Mouse (Mus musculus) kidney, postnatal 4 days (tissue): ENCODE results near the gene Btbd8.

Experiments used
- DNase-seq, 2 experiments: peaks; one replicate each; pipeline ENCODE4 v3.0.0; 2021; ENCODE audit warnings: mixed read lengths in 2 of 2

Btbd8 gene

DNA sequence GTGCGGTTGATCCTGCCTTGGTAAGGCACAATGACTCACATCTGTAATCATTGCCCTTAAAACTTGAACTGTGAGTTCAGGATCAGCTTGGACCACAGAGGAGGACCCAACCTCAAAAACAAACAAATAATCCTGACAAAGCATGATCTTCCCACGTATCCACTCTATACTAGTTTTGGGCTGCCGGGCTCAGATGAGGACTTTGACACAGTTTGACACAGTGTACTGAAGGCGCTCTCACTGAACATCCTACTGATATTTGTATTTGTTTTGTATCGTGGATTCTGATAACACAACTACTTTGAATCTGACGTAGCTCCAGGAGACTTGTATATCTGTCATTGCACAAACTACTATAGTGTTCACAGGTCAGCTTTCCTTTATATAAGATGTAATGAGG lies 83.6 kb downstream of the Btbd8 start:
- no peak for DNase-seq

DNA sequence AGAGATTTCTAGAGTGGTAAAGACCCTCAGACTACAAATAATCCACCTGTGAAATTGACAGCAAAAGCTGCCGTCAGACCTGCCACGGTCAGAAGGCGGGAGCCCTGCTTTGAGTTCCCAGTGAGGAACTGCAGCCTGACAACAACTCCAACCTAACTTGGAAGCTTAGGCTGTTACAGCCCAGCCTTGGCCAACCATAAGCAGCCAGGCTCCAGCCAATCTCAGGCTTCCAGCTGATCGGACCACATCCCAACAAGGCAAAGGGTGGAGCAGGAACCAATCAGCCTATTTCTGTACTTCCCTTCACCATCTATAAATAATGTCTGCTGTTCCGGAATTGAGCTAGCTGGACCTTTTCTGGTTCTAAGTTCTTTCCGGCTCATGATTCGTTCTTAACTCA lies 84.1 kb downstream of the Btbd8 start:
- peak; percentile 26 to 53 for DNase-seq

DNA sequence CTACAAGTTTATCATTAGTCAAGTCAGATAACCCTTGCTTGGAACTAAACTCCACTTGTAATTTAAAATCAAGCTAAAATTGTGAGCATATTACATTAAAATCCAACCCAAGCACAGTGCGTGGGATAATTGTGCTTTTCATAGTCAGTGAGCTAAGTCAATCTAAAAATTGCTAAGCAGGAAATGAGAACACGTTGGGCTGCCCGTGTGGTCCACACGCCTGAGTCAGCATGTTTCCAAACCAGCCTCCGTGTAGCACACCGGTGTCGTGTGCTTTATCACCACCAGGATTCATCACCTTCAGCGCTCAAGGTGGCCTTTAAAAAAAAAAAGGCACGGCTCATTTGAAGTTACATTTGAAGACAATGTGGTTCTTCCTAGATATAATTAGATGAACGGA lies 86.5 kb downstream of the Btbd8 start:
- DNase-seq, result no peak

DNA sequence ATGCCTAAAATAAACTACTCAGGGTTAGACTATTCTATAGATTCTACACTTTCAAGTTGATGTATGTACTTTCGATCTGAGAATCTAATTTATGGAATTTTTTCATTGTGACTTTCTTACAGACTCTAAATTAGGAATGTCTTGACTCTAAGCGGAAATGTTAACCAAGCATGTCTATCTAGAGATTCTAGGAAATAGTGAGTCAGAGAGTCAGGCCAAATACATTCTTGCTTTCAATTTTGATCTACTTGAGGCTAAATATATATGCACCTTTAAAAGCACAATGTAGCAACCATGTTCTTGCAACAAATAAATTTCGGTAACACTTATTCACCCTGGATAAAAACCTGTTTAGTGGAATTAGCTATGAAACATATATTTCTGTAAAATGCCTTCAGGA lies 91.1 kb downstream of the Btbd8 start:
- no peak for DNase-seq

GRCm38 (mm10) chr5:107533590-107533989 lies 95.8 kb downstream of the Btbd8 start:
- no peak for DNase-seq

DNA sequence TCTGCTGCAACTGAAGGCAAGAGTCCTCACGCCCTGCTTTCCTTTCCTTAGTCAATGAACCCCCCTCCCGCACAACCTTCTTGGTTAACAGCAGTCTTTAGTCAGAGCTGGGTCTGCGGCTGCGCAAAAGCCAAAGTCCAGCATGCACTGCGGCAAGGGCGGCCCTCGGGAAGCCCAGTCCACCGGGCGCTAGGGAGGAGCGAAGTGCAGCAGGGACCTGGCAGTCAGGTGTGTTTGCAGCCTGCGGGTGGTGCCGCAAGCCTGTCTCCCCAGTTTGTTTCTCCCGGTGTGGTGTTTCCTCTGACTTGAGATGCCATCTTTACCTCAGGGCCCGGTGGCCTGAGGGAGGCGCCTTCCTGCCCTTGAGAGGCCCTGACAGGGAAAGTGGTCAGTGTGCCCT lies 96.8 kb downstream of the Btbd8 start, which contains the start of gene 1700028K03Rik:
TSS of gene 1700028K03Rik (plus strand) at position 129 of the 400 bp plus-strand sequence.
- no peak for DNase-seq

GRCm38 (mm10) chr5:107541696-107542095 lies 103.9 kb downstream of the Btbd8 start:
- peak; percentile 10 to 31 for DNase-seq

DNA sequence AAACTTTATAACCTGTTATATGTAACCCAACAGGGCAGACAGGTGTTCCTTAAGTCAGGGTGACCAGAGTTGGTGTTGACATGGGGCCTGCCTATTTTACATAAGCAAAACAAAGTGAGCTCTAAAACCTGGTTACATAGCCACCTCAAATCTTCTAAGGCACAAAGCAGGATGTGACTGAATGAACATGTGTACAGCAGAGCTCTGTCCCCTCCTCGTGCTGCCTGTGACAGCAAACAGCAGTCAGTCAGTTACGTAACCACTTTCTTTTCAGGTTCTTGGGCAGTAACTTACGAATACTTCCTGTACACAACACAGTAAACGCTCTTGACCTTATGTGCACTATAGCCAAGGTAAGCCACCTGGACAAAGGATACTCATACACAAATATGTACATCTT lies 108.1 kb downstream of the Btbd8 start:
- no peak for DNase-seq

DNA sequence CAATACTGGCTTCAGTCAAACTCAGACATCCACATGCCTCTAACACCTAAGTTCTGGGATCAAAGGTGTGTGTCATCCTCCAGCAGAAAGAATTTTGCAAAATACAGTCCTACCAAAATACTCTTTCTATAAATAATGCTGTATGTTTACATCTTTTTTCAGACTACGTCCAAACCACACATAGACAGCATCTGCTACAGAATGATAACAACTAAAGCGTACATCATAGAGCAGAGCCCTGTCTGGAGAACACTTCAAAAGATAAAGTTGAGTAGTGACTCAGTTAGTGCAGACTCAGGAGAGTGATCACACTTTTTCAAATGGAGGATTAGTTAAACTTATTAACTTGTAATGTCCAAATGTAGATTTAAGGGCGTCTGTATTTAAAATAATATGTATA lies 110.2 kb downstream of the Btbd8 start:
- DNase-seq, result no peak

DNA sequence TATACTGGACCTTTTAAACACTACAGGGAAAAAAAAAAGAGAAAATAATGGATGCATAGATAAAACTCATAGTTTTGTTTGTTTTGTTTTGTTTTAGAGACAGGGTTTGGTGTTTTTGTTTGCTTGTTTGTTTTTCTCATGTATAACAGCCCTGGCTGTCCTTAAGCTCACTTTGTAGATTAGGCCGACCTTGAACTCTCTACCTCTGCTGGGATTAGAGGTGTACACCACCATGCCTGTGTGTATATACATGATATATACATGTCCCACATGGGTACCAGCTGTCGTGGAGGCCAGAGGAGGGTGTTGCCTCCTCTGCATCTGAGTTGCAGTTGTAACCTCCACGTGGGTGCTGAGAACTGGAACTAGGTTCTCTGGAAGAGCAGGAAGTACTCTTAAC lies 110.6 kb downstream of the Btbd8 start:
- no peak for DNase-seq

DNA sequence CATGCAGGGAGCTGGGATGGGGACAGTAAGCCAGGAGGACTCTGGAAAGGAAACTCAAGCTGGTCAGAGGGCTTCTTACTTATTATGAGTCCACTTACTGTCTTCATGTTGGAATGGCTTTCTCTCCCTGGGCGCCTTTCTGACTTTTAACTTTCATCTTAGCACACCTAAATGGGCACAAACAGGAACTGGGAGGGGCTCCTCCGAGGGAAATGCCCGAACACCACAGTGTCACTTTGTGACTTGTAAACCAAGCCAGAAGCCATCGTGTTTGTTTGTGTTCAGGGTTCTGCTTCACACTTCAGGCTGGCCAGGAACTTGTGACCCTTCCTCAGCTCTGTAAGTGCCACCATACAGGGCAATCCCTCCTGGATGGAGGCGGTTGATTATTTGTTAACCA lies 116.5 kb downstream of the Btbd8 start:
- no peak for DNase-seq

DNA sequence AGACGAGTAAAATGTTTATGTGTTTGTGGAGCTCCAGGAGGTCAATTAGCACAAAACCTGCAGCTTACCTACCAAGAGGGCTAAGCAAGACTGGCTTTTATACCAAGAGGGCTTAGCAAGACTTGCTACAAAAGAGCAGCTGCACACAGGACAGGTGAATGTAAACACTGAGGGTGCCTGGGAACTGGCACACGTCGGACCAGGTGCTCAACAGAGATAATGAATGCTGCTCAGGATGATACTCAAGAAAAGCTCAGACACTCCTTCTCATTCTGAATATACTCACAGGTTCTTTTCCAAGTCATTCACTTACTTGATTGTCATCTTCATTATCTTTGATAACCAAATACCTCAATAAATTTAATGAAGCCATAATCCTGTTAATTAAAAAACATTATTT lies 119.2 kb downstream of the Btbd8 start:
- no peak for DNase-seq
